In genomic region chr6:113024866-113025265, GRCm38 (mm10) we compare ENCODE assay signal across 10 mouse cellular contexts. TPM values are rescaled to one million over a fixed set of nuclear protein-coding genes. Genes with fewer than 3 reads are reported as not detected.
A peak's percentile ranks its signal among the peaks of the same experiment; 100 is the strongest.
DNase-seq lines count a peak whose midpoint lies in the region; ATAC-seq and TF ChIP-seq lines count a peak whose summit lies in the region.
"Had no signal": no experiment of that assay in that cellular context is flagged by ENCODE, and none has a peak within 500 bp of the region (broad histone marks: within the 10 kb centered on the region; RNA-seq: fewer than 3 reads in every experiment).

No protein-coding gene starts in this region.

- peak; percentile 70 for DNase-seq in kidney, postnatal 0 days (ENCODE audit: low spot score)
- DNase-seq in kidney, postnatal 36 days, result no peak
- peak; percentile 94 for DNase-seq in brain, adult 2 months (ENCODE audit: low read depth, low spot score)
- DNase-seq in left cerebral cortex, postnatal 36 days (ENCODE audit: low spot score in 2 of 2), result peak; percentile 21 to 40
- DNase-seq in heart, postnatal 25 days (ENCODE audit: low spot score), result no peak
- no peak for DNase-seq in gastrocnemius, postnatal 4 days (ENCODE audit: low spot score in 2 of 2)
- DNase-seq in kidney, postnatal 14 days, result no peak
- DNase-seq: thymus, adult 18-20 months had no signal

- H3K4me1 ChIP-seq in kidney, postnatal 0 days (replicated peaks; ENCODE audit: insufficient read depth, low read length), result no peaks in the 10 kb centered on the region

- no peak overlapping the region for H3K9ac ChIP-seq in kidney, postnatal 0 days (ENCODE audit: low read depth, low read length)

- WGBS in kidney, postnatal 0 days, result 39% methylated on average over 8 of the region's 8 CpGs

- no peak for TF ChIP-seq CTCF in kidney, postnatal 0 days (IDR thresholded peaks at IDR 0.05; ENCODE audit: low read depth)
- no peak for TF ChIP-seq CTCF in C2C12 (IDR thresholded peaks at IDR 0.05; ENCODE audit: control insufficient read depth, insufficient read depth, insufficient read length)

- H3K4me3 ChIP-seq in kidney, postnatal 0 days (replicated peaks; ENCODE audit: low read depth, low read length), result no peak overlapping the region
- no peak overlapping the region for H3K4me3 ChIP-seq in C2C12 (ENCODE audit: insufficient read depth, poor library complexity, severe bottlenecking)

- H3K36me3 ChIP-seq in kidney, postnatal 0 days (ENCODE audit: insufficient read depth, low read length), result no peaks in the 10 kb centered on the region
- H3K36me3 ChIP-seq in C2C12 (ENCODE audit: control insufficient read depth, insufficient read depth), result no peaks in the 10 kb centered on the region
- H3K36me3 ChIP-seq: G1E had no signal

- no peaks in the 10 kb centered on the region for H3K79me2 ChIP-seq in C2C12 (ENCODE audit: control insufficient read depth, insufficient read depth)

- H3K9me3 ChIP-seq in kidney, postnatal 0 days (replicated peaks; ENCODE audit: low read length), result no peaks in the 10 kb centered on the region
- H3K9me3 ChIP-seq: G1E had no signal

- ATAC-seq in kidney, postnatal 0 days (replicated peaks; ENCODE audit: low FRiP score, low read depth), result no peak

- H3ac ChIP-seq in C2C12 (ENCODE audit: control insufficient read depth, insufficient read length, low read depth), result no peak overlapping the region

- no peaks in the 10 kb centered on the region for H3K27me3 ChIP-seq in kidney, postnatal 0 days (ENCODE audit: insufficient read depth, low read length)
- no peaks in the 10 kb centered on the region for H3K27me3 ChIP-seq in C2C12 (ENCODE audit: control insufficient read depth, insufficient read depth, insufficient read length)

- no peak overlapping the region for H3K4me2 ChIP-seq in kidney, postnatal 0 days (ENCODE audit: low read length)

- no peaks in the 10 kb centered on the region for H3K79me3 ChIP-seq in C2C12 (ENCODE audit: low read depth)

- no peak overlapping the region for H3K27ac ChIP-seq in kidney, postnatal 0 days

- intact Hi-C loops in left cerebral cortex, postnatal 36 days (cut with DNase I), result no loop called here
- intact Hi-C loops in heart, postnatal 25 days (cut with DNase I), result no loop called here

TF ChIP-seq in C2C12, 6 proteins besides CTCF, POLR2A, EP300 and RAD21:
- TF ChIP-seq MAX (IDR thresholded peaks at IDR 0.05), result peak; percentile 13
- TF ChIP-seq CEBPB (IDR thresholded peaks at IDR 0.05; ENCODE audit: low read depth), result peak; percentile 80
- TF ChIP-seq FOSL1 (IDR thresholded peaks at IDR 0.05; ENCODE audit: insufficient read depth, low read length, poor library complexity, severe bottlenecking), result peak; percentile 86
- TF ChIP-seq MYOG (IDR thresholded peaks at IDR 0.05; ENCODE audit: control insufficient read depth, extremely low read depth, insufficient read length), result no peak
- TF ChIP-seq USF1 (IDR thresholded peaks at IDR 0.05; ENCODE audit: low read depth), result no peak
- TF ChIP-seq MYOD1 (IDR thresholded peaks at IDR 0.05; ENCODE audit: control insufficient read depth, insufficient read length, low read depth), result no peak

RNA-seq across cellular contexts. Expression of gene Thumpd3, which starts 21.2 kb away (rescaled TPM):
- 41.5 and 42.1 TPM in 2 replicates for polyA plus RNA-seq in kidney, postnatal 0 days (2015; fragmentation: Nextera tagmentation; extraction: Ambion mirVana)
- polyA plus RNA-seq in C2C12 (2012; fragmentation: generic; extraction: Trizol), result 18.8 TPM
- total RNA-seq in left cerebral cortex, postnatal 36 days (2021), result 10 to 100 TPM; 22.6 to 30.6 TPM
- 10 to 100 TPM; 16.5 to 16.8 TPM for total RNA-seq in heart, postnatal 25 days (2021)
- 10 to 100 TPM; 20.7 to 22.1 TPM for total RNA-seq in gastrocnemius, postnatal 4 days (2021)

RNA-seq across cellular contexts. Expression of gene Setd5, which starts 52.3 kb away (rescaled TPM):
- 46.4 and 50.3 TPM in 2 replicates for polyA plus RNA-seq in kidney, postnatal 0 days (2015; fragmentation: Nextera tagmentation; extraction: Ambion mirVana)
- 17.0 TPM for polyA plus RNA-seq in C2C12 (2012; fragmentation: generic; extraction: Trizol)
- total RNA-seq in left cerebral cortex, postnatal 36 days (2021), result 100 to 1,000 TPM in 1 of 2 experiments, 10 to 100 TPM in 1; 99.2 to 130 TPM
- 10 to 100 TPM; 34.4 to 41.1 TPM for total RNA-seq in heart, postnatal 25 days (2021)
- 100 to 1,000 TPM; 106 to 109 TPM for total RNA-seq in gastrocnemius, postnatal 4 days (2021)

Comparison
In these comparisons a context has a peak if more than half of its experiments do, and no peak if none do; other contexts are left out.
1. DNase-seq: peak in kidney, postnatal 0 days (single experiment), brain, adult 2 months (single experiment) and left cerebral cortex, postnatal 36 days (2 of 2); none in kidney, postnatal 36 days (0 of 2), heart, postnatal 25 days (single experiment), gastrocnemius, postnatal 4 days (0 of 2) and kidney, postnatal 14 days (single experiment).